Mouse (Mus musculus) hematopoietic stem cell, adult 5-6 weeks (primary cell): ENCODE measurements around the gene Rora. TPM values are rescaled to one million over a fixed set of nuclear protein-coding genes. Genes with fewer than 3 reads are reported as not detected.

ENCODE experiments used
- ATAC-seq, 2 experiments: fragments of 125-278 bp in 1 of 2; replicated peaks in 1 of 2; 2 replicates each; pipeline ENCODE4 v1.8.0; 2016 to 2017; ENCODE audit warnings: inconsistent platforms in 2 of 2, mild to moderate bottlenecking in 2 of 2, moderate number of reproducible peaks in 2 of 2, low read depth in 1 of 2, moderate TSS enrichment in 1 of 2; ENCODE audit not compliant: low FRiP score in 2 of 2, poor library complexity in 2 of 2, severe bottlenecking in 2 of 2, insufficient read depth in 1 of 2, low TSS enrichment in 1 of 2
- total RNA-seq: library from RNA; stranded (forward); fragments of 172-1452, 232-1000 nt; gene quantifications from 2 replicates; pipeline ENCODE4 v1.2.3, GENCODE M21; 2017

Gene Rora
- total RNA-seq, 1 experiment from 2014 or later, result 11.0 TPM

DNA sequence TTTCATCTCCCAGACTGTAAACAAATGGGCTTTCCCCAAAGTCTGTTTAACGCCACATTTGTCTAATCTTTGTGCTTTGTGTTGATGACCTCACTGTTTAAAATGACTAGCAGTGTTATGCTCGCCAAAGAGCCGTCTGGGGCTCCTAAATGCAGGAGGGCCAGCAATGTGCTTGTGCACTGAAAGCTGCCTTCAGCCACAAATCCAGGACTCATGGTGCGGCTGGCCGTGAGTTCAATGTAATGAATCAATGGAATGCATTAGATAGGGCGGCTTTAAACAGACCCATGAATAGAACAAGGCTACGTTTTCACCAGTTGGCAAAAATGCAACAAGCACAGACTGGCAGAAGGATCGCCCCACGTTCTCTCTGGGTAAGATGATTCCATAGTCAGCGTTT, 623.7 kb downstream of the Rora start:
- ATAC-seq, result no peak

DNA sequence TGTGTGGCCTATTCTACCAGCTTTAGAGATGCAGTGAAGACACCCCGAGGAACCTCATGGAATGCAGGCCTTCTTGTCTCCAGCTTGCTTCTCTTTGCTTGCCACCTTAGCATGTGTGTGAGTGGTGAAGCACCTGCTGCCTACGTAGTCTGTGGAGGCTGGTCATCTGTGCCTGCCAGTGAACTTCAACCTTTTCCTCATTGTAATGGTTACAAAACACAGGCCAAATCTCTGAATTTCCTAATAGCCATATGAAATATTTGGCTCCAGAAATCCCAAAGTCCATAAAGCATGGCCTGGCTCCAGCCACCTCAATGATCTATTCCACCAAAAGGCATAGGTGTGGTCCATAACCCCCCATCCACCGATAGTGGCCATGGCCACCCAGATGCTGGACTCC, 631.4 kb downstream of the Rora start:
- no peak for ATAC-seq

DNA sequence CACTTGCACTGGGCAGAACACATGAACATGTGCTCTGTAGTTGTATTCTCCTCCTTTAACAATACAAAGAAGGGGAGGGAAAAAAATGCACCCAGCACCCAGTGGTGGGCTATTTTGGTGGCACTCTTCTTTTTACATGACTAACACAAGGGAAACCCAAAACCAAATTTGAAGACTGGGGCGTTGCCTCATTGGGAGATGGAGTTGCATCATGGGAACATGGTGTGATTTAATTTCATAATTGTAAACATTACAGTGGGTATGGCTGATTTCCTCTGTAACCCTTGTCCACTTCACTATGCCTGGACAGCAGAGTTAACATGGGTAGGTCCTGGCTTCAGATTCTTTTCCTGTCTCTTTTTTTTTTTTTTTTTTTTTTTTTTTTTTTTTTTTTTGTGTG, 634.5 kb downstream of the Rora start:
- ATAC-seq, result no peak

DNA sequence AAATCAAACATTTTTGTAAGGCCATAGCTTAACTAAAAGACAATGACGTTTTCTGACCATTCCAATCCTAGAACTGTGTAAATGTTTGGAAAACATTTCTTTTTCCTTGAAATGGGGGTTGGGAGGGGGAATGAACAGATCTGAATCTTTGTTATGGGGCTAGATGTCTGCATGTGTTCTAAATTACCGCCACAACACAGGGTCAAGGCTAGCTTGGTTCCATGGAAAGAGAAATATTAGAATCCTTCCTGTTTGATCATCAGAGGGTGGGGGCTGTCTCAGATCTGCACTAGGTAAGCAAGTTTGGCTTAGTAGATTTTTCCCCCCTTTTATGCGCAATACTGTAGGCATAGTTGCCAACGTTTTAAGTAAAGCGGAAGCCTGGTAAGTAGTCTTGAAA, 635.0 kb downstream of the Rora start:
- ATAC-seq, result no peak

DNA sequence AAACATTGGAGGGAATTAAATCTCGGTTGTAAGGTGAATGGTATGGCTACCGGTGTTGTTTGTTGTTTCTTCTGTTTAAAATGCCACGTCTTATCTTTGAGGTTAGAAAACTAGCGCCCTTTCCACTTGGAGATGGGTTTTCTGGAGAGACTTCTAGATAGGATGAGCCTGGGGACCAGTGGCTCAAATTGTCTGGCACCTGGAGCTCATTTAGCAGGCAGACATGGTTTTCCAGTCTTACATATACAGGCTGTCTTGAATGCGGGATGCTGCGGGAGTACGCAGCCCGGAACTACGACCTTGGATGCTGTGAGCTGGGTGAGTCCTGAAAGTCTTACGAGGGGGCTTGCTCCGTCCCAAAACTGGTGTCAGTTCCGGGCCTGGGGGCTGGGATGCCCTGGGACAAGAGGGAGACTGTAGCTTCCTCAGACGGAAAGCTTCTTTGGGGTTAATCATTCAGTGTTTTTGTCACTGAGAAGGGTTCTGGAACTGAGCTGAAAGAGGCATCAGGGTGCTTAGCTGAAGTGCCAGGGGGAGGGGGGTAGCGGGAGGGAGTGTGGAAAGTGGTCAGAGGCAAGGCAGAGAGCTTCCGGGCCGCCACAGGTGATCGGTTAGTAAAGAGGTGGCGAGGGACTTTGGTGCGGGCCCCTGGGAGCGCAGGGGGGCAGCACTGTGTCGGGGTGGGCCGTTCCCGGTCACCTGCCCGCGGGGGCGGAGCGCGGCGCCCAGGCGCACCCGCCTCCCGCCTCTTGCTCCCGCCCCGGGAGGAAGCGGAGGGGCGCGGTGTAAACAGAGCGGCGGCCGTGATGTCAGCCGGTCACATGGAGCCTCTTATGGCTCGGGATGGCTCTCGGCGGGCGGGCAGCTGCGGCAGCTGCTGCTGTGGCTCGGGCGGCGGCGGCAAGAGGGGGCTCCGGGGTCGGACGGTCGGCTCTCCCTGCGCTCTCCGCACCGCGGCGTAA, 635.8 kb downstream of the Rora start:
- peak; percentile 81 to 90 for ATAC-seq

DNA sequence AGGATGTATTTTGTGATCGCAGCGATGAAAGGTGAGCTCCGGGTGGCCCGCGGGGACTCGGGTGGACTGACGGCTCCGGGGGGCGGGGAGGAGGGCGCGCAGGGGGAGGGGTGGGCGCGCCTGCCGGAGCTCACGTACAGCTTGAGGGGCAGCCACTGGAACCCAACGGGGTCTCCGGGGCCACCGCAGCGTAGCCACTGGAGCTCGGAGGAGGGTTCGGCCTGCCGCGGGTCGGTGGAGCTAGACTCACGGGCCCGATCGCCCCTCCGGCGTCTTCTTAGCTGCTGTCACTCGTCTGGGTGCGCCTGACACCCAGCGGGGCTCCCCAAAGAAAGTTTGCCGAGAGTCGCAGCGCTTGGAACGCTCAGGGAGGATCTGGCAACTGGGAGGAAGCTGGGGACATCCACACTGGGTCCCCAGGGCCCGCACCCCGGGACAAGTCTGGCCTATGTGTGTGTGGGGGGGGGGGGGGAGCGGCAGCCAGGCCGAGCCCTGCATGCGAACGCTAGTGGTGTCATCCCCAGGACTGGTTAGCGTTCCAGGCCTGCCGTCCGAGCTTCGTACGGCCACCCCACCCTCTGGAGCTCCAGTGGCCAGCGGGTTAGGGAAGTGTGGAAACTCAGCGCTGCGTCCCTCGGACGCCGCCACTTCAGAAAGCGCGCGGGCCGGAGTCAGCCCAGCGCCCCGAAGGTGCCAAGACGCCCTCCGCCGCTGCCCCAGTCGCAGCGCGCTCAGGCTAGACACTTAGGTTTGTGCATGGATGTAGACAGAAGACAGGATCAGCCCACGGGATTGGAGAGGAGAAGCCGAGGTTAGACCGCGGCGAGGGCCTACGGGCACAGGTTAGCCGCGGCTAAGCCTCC, 636.7 kb downstream of the Rora start:
- ATAC-seq, result peak in 1 of 2 experiments; percentile 6; a peak in 1 of 4 replicates

DNA sequence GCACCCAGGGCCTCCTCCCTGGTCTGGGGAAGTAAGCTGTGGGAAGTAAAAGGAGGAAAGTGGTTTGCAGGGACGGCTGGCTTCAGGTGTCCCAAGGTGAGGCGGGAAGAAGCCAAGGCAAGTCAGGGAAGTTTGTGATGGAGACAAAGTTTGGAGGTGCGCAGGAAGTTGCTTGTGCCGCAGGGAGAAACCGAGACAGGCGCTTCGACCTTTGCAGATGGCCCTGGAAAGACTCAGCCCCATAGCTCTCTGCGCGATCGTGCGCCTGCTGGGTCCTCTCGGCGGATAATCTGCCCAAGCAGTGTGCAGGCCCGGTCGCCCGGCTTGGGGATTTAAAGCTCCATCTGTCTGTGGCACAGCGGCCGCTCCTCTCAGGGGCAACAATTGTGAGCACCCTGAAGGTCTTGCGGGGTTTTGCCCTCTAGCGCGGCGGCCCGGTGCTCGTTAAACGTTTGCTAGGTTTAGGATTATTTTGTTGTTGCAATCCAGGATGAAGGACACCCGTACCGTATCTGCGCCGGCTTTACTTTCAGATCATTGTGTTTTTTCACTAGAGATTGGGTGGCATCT, 637.4 kb downstream of the Rora start:
- ATAC-seq, result peak in 1 of 2 experiments; percentile 11; a peak in 1 of 4 replicates

DNA sequence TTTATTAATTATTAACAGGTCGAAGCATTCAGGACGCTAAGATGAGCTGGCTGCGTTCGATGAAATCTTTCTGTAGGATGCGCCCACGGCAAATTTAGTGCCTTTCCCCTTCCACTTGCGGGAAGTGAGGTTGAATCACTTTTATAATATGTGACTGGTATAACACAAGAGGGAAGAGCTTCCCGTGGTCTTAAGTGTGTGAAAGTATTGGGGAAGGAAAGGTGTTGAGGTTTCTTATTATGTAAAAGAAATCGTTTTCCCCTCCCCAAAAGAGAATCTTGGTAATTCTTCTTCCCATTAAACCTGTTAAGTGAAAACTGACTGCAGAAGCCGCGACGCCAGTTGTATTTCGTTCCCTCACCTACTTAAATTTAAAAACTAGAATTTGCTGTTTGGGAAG, 637.9 kb downstream of the Rora start:
- no peak for ATAC-seq

DNA sequence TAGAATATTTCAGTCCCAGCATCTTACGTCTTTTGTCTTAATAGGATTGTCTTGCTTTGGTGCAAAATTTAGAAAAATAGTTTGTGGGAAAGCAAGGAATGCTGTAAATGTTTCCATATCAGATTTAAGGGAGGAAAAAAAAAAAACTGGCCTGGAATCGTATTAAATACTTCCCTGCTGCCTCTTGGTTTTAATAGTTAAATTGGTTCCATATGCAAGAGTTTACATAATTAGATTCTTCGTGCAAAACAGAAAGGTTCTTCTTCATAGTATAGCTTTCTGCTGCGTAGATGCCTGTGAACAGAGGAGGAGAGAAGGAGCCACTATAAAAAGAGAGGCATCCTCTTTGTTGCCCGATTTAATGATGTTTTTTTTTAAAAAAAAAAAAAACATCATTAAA, 638.8 kb downstream of the Rora start:
- no peak for ATAC-seq

DNA sequence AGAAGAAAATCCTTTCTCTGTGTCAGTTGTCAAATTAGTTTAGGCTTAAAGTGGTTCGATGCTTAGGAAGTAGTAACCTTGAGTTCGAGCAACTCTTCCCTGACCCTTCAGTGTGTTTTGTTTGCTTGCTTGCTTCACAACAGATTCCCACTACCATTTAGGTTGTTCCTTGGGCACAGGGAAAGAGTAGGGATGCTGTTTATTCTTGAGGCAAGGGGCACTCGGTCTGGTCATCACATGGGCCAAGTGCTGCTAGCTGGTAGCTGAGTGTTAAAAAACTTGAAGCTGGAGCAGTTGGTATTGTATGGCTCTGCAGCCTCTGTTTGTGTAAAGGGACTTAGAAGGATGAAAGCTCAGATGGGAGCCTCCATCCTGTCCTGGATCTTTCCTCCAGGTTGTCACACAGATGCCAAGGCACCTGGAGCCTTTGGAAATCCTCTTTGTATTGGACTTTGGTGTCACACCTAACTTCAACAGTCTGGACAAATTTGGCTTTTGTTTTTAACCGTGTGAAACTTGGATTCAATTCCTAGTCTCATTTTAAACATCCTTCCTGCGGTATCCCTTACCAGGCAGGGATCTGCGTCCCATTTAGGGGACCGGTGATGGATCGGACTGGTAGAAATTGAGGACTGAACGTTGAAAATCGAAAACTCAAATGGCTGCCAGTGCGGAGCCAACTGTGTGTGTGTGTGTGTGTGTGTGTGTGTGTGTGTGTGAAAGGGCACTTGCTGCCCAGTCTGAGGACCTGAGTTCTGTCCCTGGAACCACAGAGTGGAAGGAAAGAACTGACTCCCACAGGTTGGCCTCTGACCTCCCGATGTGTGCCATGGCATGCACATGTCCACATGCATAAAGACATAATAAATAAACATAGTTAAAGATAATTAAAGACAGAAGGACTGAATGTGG, 639.4 kb downstream of the Rora start:
- no peak for ATAC-seq

DNA sequence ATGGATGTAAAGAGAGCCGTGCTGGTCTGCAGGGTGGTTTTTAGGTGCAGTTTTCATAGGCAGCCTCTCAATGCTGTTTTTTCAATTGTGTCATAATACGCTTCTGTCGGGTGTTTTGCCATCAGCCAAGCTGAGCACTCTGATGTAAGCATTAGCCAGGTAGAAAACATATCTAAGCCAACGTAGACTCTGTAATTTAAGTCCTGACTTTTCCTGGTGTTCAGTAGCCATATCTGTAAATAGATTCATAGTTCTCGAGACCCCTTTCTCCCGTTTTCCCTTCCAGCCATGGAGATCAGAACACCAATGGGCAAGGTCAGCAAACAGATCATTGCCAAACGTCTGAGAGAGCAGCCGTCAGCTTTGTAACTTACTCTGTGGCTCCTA, 640.1 kb downstream of the Rora start:
- no peak for ATAC-seq

DNA sequence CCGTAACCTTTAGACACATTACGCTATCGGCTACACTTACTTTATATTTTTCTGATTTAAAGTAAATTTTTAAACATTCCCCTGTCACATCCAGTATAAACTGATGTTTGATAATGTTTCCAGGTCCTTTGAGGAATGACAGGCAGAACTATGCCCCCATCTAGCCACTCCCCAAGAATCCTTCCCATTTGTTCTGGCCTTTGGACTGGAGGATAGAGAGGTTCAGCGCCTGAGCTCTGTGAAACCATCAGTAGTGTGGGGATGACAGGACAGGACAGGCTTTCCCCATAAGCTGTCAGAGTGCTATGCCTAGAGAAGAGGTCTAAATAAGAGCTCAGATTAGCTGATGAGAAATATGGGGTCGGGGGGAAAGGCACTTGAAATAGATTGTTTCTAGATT, 640.8 kb downstream of the Rora start:
- ATAC-seq, result no peak

DNA sequence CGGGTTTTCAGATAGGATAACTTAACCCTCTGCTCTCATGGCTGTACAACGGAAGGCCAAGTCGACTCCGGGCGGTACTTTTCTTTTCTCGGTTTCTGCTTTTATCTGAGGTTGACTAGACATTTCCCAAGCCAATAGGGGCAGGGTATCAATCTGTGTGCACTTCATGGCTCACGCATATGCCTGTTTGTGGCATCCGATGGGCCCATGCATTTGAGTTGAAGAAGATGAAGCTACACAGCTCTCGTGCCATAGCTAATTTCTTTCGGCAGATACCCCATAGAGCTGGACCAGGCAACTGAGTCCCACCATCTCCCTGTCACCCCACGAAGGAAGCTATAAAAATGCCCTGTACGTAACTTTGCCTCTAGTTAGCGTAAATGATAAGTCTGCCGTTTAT, 641.3 kb downstream of the Rora start:
- no peak for ATAC-seq

DNA sequence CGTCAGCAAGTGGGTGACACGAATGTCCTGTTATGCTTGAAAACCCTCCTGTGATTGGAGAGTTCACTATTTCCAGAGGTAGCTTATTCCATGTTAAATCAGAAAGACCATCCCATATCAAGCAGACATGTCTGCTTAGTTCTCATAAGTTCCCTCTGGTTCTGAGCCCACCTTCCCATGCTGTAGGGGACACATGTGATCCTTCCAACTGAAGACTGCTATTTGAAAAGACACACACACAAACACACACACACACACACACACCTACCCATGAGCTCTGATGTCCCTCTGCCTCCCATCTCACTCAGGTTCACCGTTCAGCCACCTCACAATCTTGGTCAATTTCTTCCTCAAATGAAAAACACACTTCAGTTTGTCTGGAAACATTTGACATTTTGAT, 642.2 kb downstream of the Rora start:
- no peak for ATAC-seq

DNA sequence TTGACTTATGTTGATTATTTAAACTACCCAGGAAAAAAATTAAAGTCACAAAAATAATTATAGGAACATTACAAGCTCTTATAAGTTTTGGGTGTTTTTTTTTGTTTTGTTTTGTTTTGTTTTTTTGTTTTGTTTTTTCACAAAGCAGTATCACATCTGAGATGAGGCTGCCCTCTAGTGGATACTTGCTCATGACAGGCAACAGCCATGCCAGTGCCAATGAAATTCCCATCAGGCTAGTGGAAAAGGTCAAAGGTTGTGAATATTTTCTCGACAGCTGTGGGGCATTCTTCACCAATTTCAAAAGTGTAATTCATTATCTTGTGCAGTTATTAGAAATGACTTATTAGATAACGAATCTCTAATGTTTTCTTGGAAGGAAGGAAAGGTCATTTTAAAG, 642.8 kb downstream of the Rora start:
- ATAC-seq, result no peak

DNA sequence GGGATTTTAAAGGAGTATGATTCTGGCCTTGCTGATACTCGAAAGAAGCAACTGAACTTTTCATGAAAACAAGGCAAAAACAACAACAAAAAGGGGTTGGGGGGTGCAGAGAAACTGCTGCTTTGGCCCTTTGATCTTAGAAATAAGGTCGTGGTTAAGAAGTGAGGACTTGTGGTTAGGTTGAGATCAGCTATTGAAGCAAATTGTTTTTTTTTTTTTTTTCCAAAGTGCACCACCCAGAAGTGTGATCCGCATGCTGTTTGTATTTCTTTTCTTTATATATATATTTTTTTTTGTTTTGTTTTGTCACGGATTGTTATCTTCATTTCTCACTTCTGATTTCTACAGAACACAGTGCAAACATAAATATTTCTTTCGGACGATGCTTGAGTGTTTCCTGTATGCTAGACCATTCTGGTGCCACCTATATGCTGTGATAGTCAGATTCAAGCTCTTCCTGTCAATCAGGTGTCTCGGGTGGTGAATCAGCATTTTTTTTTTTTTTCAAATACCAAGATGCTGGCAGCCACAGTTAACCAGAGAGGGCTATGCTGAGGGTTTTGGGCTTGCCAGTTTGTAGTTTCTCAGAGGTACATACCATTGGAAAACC, 644.3 kb downstream of the Rora start:
- no peak for ATAC-seq
